Mouse (Mus musculus): ENCODE measurements at regions not wholly inside any gene's neighbourhood (a gene's known extent, or its start where the extent isn't known, plus 50 kb on each side); places are given as distances from the start of the nearest gene placed in this dataset.

- TF ChIP-seq CTCF (IDR thresholded peaks at IDR 0.05; ENCODE audit: borderline replicate concordance, insufficient read depth, low read length) (no peak), POLR2A (IDR thresholded peaks at IDR 0.05; ENCODE audit: low read depth, low read length) (no peak)
These were observed 476.3 kb upstream of the Syt1 start for GRCm38 (mm10) chr10:109486917-109487604.

Measured in embryonic fibroblast, embryonic 13.5 days (primary cell).